Mouse (Mus musculus) kidney, embryonic 15.5 days (tissue): ENCODE measurements at regions not wholly inside any gene's neighbourhood (a gene's known extent, or its start where the extent isn't known, plus 50 kb on each side); places are given as distances from the start of the nearest gene placed in this dataset.

Experiments used
- ATAC-seq: fragments of 200-750 bp; cut with Nextera tagmentation; replicated peaks from 2 replicates; pipeline ENCODE4 v1.8.0; 2017; ENCODE audit warnings: moderate TSS enrichment; ENCODE audit not compliant: low FRiP score
- H3K27ac ChIP-seq: fragments of 300-500 bp; sonication (generic); 2 replicates; pipeline ENCODE4 v1.5.1; 2015; ENCODE audit warnings: mild to moderate bottlenecking, inconsistent platforms
- H3K27me3 ChIP-seq: fragments of 300-500 bp; sonication (generic); 2 replicates; pipeline ENCODE4 v1.6.1; 2015; ENCODE audit warnings: inconsistent platforms
- H3K36me3 ChIP-seq: fragments of 300-500 bp; sonication (generic); 2 replicates; pipeline ENCODE4 v1.6.1; 2015; ENCODE audit warnings: inconsistent platforms
- H3K4me1 ChIP-seq: fragments of 300-500 bp; sonication (generic); 2 replicates; pipeline ENCODE4 v1.6.1; 2015; ENCODE audit warnings: inconsistent platforms
- H3K4me2 ChIP-seq: fragments of 300-500 bp; sonication (generic); 2 replicates; pipeline ENCODE4 v1.6.1; 2015; ENCODE audit warnings: moderate library complexity, mild to moderate bottlenecking, inconsistent platforms
- H3K4me3 ChIP-seq: fragments of 300-500 bp; sonication (generic); replicated peaks from 2 replicates; pipeline ENCODE4 v1.5.1; 2015; ENCODE audit warnings: mild to moderate bottlenecking, inconsistent platforms
- H3K9ac ChIP-seq: fragments of 300-500 bp; sonication (generic); 2 replicates; pipeline ENCODE4 v1.6.1; 2015; ENCODE audit warnings: mild to moderate bottlenecking, inconsistent platforms
- H3K9me3 ChIP-seq: fragments of 300-500 bp; sonication (generic); replicated peaks from 2 replicates; pipeline ENCODE4 v1.6.1; 2016; ENCODE audit warnings: inconsistent platforms
- WGBS: fragments of 180-500 bp; shearing (Covaris S2); methylation state at CpG from one replicate; pipeline ENCODE4 v1.1.7; 2015; ENCODE audit warnings: mixed read lengths; 5-methylcytosine and 5-hydroxymethylcytosine counted together

DNA sequence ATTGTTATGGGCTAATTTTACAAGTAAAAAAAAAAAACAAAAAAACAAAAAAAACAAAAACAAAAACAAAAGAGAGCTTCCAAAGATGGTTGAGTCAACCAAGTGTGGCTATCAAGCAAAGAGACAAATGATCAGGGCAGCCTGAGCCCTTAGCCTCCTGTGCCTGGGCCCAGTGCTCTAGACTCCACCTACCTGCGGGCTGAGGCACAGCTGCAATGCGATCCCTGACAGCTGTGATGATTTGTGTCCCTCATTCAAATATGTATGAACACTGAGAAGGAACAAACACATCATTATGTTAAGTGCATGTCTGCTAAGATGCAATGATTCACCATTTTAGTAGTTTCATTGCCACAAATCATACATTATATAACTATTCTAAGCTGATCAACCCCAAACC, 199.0 kb upstream of the Thbs1 start:
- Histone ChIP-seq H3K9ac (no peak overlapping the region), H3K4me1 (no peaks in the 10 kb centered on the region), H3K27me3 (no peaks in the 10 kb centered on the region), H3K36me3 (no peaks in the 10 kb centered on the region), H3K4me3 (no peak overlapping the region), H3K9me3 (no peaks in the 10 kb centered on the region), H3K4me2 (no peak overlapping the region), H3K27ac (no peak overlapping the region)
- WGBS, result 54% methylated on average over 2 of the region's 2 CpGs
- no peak for ATAC-seq

DNA sequence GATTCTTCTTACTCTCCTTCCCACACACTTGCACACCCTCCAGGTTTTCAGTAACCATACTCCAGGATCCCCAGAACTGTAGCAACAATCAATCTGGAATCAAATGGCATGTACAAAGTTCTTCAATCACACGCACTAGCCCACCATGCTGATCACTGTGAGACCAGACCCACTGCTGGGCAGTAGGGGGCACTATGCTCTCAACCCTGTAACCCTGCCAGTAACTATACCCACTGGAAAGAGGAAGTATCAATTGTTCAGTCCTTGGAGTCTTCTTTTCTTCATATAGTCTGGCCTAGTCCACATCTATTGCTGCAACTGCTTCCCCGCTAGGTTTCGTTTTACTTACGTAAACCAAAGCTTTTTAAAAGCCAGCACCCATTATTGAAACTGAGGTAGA, 197.8 kb upstream of the Thbs1 start:
- 98% methylated on average over 4 of the region's 4 CpGs for WGBS
- H3K4me3 ChIP-seq, result no peak overlapping the region
- no peak for ATAC-seq

DNA sequence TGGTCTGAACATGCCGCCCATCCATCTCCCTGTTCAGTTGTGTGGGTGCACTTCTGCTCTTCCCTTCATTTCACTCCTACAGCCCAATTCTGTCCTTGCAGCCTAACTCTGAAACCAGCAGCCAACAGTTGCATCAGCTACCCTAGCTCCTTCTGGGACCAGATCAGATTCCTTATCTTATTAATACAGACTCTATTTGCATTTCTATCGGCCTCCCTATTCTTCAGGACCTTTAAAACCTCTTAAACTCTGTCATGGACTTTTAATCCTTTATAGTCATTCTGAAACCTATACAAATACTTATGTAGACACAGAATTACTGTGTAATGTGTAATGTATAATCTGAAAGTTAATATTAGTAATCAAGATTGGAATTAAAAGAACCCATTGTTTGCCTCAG, 195.9 kb upstream of the Thbs1 start:
- Histone ChIP-seq H3K27ac (no peak overlapping the region), H3K9me3 (no peaks in the 10 kb centered on the region), H3K4me1 (no peaks in the 10 kb centered on the region), H3K27me3 (no peaks in the 10 kb centered on the region), H3K9ac (no peak overlapping the region), H3K36me3 (no peaks in the 10 kb centered on the region), H3K4me2 (no peak overlapping the region), H3K4me3 (no peak overlapping the region)
- ATAC-seq, result no peak
- 90% methylated on average over 2 of the region's 2 CpGs for WGBS

More for the DNA sequence above, 197.8 kb upstream of the Thbs1 start:
- Histone ChIP-seq H3K4me1 (no peaks in the 10 kb centered on the region), H3K27ac (no peak overlapping the region), H3K36me3 (no peaks in the 10 kb centered on the region), H3K9ac (no peak overlapping the region), H3K27me3 (no peaks in the 10 kb centered on the region), H3K9me3 (no peaks in the 10 kb centered on the region), H3K4me2 (no peak overlapping the region)

DNA sequence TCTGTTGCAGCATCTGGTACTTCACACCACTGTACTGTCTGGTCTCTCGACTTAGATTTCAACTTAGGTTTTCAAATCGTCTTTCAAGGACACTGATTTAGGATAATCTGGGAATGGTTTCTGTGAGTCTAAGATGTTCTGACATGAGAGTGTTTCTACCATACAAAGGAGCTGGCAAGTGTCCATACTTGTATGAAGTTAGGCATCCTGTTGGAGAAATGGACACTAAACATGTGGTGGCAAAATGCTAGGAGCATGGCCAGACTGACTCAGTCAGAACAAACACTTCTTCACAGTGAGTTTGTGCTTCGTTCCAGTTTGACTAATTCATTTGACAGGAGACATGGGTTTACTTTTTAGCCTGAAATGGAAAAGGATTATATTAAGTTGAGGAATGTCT, 194.5 kb upstream of the Thbs1 start:
- H3K4me3 ChIP-seq, result no peak overlapping the region
- WGBS, result 80% methylated on average over 3 of the region's 3 CpGs
- no peaks in the 10 kb centered on the region for H3K27me3 ChIP-seq
- no peak overlapping the region for H3K27ac ChIP-seq
- no peak overlapping the region for H3K4me2 ChIP-seq
- no peak overlapping the region for H3K9ac ChIP-seq
- H3K9me3 ChIP-seq, result no peaks in the 10 kb centered on the region
- no peak for ATAC-seq
- no peaks in the 10 kb centered on the region for H3K4me1 ChIP-seq
- H3K36me3 ChIP-seq, result no peaks in the 10 kb centered on the region

- peaks cover 8% of the 10 kb centered on the region; the same call in 1 of the 2 replicates for H3K4me1 ChIP-seq
Observed at GRCm38 (mm10) chr2:117924877-117925276, 186.8 kb upstream of the Thbs1 start.

DNA sequence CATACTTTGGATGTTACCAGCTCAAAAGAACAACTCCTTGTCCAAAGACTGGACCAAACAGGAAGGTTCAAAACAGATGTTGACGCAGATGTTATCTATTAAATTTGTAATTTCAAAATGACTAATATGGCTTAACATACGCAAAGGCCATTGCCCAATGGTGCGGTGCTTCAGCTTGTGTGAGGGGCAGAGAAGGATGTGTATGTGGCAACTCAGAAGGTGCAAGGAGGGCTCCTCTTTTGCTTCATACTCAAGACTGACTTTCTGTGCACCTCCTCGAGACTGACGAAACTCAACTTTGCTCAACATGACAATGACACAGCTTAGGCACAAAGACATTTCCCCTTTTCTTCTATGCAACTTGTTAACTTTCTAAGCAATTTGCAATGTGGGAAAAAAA, 186.3 kb upstream of the Thbs1 start:
- ATAC-seq, result no peak
- Histone ChIP-seq H3K4me2 (no peak overlapping the region), H3K9ac (no peak overlapping the region), H3K4me1 (peaks cover 8% of the 10 kb centered on the region; the same call in 1 of the 2 replicates), H3K27ac (no peak overlapping the region), H3K27me3 (no peaks in the 10 kb centered on the region), H3K36me3 (no peaks in the 10 kb centered on the region), H3K4me3 (no peak overlapping the region), H3K9me3 (no peaks in the 10 kb centered on the region)
- 90% methylated on average over 5 of the region's 5 CpGs for WGBS

More at GRCm38 (mm10) chr2:117924877-117925276, 186.8 kb upstream of the Thbs1 start:
- Histone ChIP-seq H3K27me3 (no peaks in the 10 kb centered on the region), H3K9me3 (no peaks in the 10 kb centered on the region), H3K9ac (no peak overlapping the region), H3K27ac (no peak overlapping the region), H3K4me2 (no peak overlapping the region), H3K36me3 (no peaks in the 10 kb centered on the region), H3K4me3 (no peak overlapping the region)
- 61% methylated on average over 5 of the region's 5 CpGs for WGBS
- ATAC-seq, result 0 out of 2 replicates have a peak, but pooled peaks have one; percentile 49

- ATAC-seq, result peak; percentile 64
- H3K27ac ChIP-seq, result no peak overlapping the region
- no peaks in the 10 kb centered on the region for H3K36me3 ChIP-seq
- H3K4me3 ChIP-seq, result no peak overlapping the region
- peaks cover 8% of the 10 kb centered on the region; the same call in 1 of the 2 replicates for H3K4me1 ChIP-seq
- H3K27me3 ChIP-seq, result no peaks in the 10 kb centered on the region
- H3K9ac ChIP-seq, result no peak overlapping the region
- 43% methylated on average over 6 of the region's 6 CpGs for WGBS
- no peaks in the 10 kb centered on the region for H3K9me3 ChIP-seq
- H3K4me2 ChIP-seq, result no peak overlapping the region
Observed at GRCm38 (mm10) chr2:117928062-117928461, 183.6 kb upstream of the Thbs1 start.

GRCm38 (mm10) chr2:117929586-117929985, 182.1 kb upstream of the Thbs1 start:
- no peaks in the 10 kb centered on the region for H3K27me3 ChIP-seq
- 33% methylated on average over 1 of the region's 1 CpGs for WGBS
- H3K36me3 ChIP-seq, result no peaks in the 10 kb centered on the region
- H3K4me1 ChIP-seq, result peaks cover 8% of the 10 kb centered on the region; the same call in 1 of the 2 replicates
- no peak for ATAC-seq
- no peak overlapping the region for H3K4me2 ChIP-seq
- no peak overlapping the region for H3K27ac ChIP-seq
- H3K4me3 ChIP-seq, result no peak overlapping the region
- no peaks in the 10 kb centered on the region for H3K9me3 ChIP-seq
- no peak overlapping the region for H3K9ac ChIP-seq

DNA sequence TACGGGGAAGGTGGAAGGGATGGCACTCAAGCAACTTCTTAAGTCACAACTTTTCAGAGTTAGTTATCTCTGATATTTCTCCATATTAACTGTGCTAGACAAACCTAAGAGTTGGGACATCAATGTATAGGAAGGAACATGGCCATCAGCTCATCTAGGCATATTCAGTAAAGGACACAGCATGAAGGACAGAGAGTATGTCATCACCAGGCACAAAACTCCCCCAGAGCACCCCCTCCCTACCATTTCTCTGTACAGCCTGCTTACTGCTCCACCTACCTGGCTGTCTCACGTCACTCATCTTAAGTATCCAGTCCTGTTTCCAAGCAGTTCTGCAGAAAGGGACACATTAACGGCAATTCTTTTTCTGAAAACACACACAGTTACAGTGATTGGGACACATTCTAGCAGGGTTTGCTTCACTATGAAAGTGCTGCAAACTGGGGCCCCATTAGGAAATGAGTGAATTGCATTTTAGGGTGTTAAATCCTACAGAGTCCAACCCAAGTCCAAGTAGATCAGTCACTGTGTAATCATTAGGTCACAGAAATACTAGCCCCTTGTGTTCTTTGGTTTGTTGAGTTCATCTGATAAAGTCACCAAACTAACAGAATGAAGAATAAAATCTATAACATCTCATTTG, 180.7 kb upstream of the Thbs1 start:
- WGBS, result 84% methylated on average over 3 of the region's 3 CpGs
- no peaks in the 10 kb centered on the region for H3K27me3 ChIP-seq
- H3K4me1 ChIP-seq, result peaks cover 8% of the 10 kb centered on the region; the same call in 1 of the 2 replicates
- no peak overlapping the region for H3K9ac ChIP-seq
- no peaks in the 10 kb centered on the region for H3K36me3 ChIP-seq
- no peak overlapping the region for H3K27ac ChIP-seq
- H3K4me3 ChIP-seq, result no peak overlapping the region
- ATAC-seq, result no peak
- H3K4me2 ChIP-seq, result no peak overlapping the region
- no peaks in the 10 kb centered on the region for H3K9me3 ChIP-seq

- no peak overlapping the region for H3K4me2 ChIP-seq
Observed at GRCm38 (mm10) chr2:117936590-117936989, 175.1 kb upstream of the Thbs1 start.

DNA sequence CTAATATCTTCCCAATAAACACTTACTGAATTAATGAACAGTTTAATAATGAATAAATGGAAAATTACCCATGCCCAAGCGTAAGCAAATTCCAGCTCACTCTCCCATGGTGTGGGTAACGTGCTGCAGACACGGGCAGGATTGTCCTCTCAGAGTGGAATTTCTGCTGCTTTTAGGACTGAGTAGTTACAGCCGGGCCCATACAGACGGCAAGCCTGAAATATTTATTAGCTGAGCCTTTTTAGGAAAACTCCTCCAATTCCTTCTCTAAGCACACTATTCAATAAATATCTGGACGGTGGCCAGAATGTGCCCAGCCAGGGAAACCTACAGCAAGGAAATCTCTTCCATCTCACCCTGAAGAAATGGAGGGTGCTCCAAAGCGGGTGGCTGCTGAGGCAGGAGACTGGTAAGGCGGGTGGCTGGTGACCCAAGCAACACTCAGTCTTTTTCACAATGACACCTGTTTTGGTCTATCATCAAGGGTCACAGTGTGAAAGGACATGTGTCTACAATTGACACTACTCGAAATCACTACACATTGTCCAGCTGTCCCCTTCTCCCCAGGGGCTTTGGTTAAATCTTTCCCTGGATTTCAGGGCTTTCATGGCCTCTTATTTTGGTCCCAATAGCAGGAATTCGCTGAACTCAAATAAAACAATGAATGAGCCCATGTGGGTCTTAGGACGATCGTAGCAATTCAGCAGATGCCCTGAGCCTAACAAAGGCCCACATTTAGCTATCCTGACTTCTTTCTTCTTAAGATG, 173.2 kb upstream of the Thbs1 start:
- Histone ChIP-seq H3K4me3 (no peak overlapping the region), H3K27me3 (no peaks in the 10 kb centered on the region), H3K36me3 (no peaks in the 10 kb centered on the region), H3K9ac (no peak overlapping the region), H3K27ac (no peak overlapping the region), H3K4me2 (no peak overlapping the region), H3K4me1 (no peaks in the 10 kb centered on the region), H3K9me3 (no peaks in the 10 kb centered on the region)
- no peak for ATAC-seq
- 71% methylated on average over 12 of the region's 12 CpGs for WGBS

More at GRCm38 (mm10) chr2:117936590-117936989, 175.1 kb upstream of the Thbs1 start:
- Histone ChIP-seq H3K9ac (no peak overlapping the region), H3K36me3 (no peaks in the 10 kb centered on the region), H3K4me3 (no peak overlapping the region), H3K27ac (no peak overlapping the region), H3K9me3 (no peaks in the 10 kb centered on the region), H3K27me3 (no peaks in the 10 kb centered on the region), H3K4me1 (no peaks in the 10 kb centered on the region)
- WGBS, result 72% methylated on average over 6 of the region's 6 CpGs
- ATAC-seq, result no peak

- H3K27me3 ChIP-seq, result no peaks in the 10 kb centered on the region
- no peaks in the 10 kb centered on the region for H3K36me3 ChIP-seq
- H3K4me2 ChIP-seq, result no peak overlapping the region
- H3K4me1 ChIP-seq, result no peaks in the 10 kb centered on the region
- H3K9ac ChIP-seq, result no peak overlapping the region
- no peak overlapping the region for H3K4me3 ChIP-seq
- no peaks in the 10 kb centered on the region for H3K9me3 ChIP-seq
- no peak overlapping the region for H3K27ac ChIP-seq
- 38% methylated on average over 6 of the region's 6 CpGs for WGBS
- ATAC-seq, result no peak
Observed at GRCm38 (mm10) chr2:117941517-117942096, 170.1 kb upstream of the Thbs1 start.
